Mouse (Mus musculus): ENCODE results near the gene Rgp1.

The Rgp1 gene

GRCm38 (mm10) chr4:43561997-43562768 is 16.3 kb upstream of the Rgp1 start, which contains the start of the genes Creb3 and Tln1:
Gene Creb3 (plus strand): TSS chr4:43562332.
Gene Tln1 (minus strand): TSS chr4:43562691.
- DNase-seq (ENCODE audit: low read depth in 1 of 2, low spot score in 2 of 2): peak; percentile 95

- no peak for DNase-seq (ENCODE audit: low read depth in 1 of 2, low spot score in 2 of 2)
These were observed 15.5 kb upstream of the Rgp1 start for GRCm38 (mm10) chr4:43562769-43563600.

DNA sequence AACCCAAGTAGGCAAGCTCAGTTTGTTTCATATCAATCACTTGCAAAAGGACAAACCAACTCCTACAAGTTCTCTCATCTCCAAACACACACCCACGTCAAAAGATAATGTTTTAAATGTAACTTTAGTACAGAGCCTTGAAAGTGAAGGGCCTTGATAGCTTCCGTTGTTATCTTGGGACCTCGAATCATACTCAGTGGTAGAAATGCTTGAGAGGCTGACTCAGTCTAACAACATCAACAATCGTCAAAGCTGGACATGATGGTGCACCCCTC is 15.0 kb upstream of the Rgp1 start:
- DNase-seq (ENCODE audit: low read depth in 1 of 2, low spot score in 2 of 2): no peak

GRCm38 (mm10) chr4:43564231-43564630 is 14.3 kb upstream of the Rgp1 start:
- no peak for DNase-seq (ENCODE audit: low read depth in 1 of 2, low spot score in 2 of 2)

- no peak for DNase-seq (ENCODE audit: low read depth in 1 of 2, low spot score in 2 of 2)
These were observed 11.4 kb upstream of the Rgp1 start for GRCm38 (mm10) chr4:43567140-43567539.

GRCm38 (mm10) chr4:43571395-43572045 is 7.0 kb upstream of the Rgp1 start:
- no peak for DNase-seq (ENCODE audit: low read depth in 1 of 2, low spot score in 2 of 2)

- no peak for DNase-seq (ENCODE audit: low read depth in 1 of 2, low spot score in 2 of 2)
These were observed 5.0 kb upstream of the Rgp1 start for GRCm38 (mm10) chr4:43573561-43573960.

DNA sequence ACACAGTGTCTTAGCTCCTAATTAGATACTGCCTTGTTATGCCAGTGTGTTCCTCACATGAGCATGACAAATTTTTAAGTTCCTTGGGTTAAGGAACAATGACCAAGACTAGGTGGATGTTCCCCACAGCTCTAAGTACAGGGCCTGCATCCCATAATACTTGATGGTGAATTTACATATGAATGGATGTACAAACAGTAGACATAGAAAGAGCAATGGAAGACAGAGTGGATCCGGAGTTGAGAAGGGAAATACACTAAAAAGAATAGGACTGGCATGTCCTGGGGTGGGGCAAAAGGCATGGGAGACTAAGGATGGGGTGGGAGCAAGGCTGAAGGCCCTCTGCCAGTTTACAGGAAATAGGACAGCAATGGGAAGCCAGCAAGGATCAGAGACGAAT is 3.2 kb upstream of the Rgp1 start:
- no peak for DNase-seq (ENCODE audit: low read depth in 1 of 2, low spot score in 2 of 2)

DNA sequence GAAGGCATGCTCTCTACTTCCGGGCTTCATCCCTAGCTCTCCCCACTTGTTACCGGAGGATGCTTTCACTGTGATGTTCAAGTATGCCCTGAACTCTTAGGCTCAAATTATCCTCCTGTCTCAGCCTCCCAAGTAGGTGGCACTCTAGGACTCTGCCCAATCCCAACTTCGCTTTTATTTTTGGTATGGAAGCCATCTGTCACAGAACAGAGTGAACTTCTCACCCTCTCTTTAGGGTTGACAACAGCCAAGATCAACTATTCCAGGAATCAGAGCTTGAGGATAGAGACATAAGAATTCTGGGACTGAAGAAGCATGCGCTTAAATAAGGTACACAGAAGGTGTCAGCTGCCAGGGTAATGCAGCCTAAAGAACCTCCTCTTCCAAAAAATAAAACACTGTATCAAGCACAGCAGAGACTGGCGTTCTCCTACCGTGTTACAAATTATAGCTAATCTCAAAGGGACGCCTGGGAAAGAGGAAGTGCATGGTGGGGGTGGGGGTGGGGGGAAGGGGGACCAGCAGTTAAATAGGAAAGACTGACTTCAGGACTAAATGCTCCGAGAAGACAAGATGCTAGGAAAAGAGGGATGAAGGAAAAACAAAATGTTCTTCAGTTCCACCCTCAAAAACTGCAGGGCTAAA is 1.2 kb upstream of the Rgp1 start:
- no peak for DNase-seq (ENCODE audit: low read depth in 1 of 2, low spot score in 2 of 2)

- DNase-seq (ENCODE audit: low read depth in 1 of 2, low spot score in 2 of 2): no peak
These were observed 741 bp downstream of the Rgp1 start for GRCm38 (mm10) chr4:43579256-43579655.

DNA sequence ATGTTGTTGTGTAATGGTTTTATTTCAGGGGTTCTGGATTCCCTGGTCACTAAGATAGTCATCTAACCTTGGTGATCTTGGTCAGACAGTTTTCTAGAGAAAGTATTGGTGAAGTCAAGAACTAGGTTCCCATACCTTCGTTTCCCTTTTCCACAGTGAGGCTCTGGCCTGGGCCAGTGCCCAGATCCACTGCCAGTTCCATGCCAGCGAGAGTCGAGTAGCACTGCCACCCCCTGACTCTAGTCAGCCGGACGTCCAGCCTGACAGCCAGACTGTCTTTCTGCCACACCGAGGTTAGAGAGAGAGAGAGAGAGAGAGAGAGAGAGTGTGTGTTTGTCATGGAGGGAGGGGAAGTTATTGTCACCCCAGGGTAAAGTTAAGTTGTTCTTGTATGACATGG is 1.2 kb downstream of the Rgp1 start:
- no peak for DNase-seq (ENCODE audit: low read depth in 1 of 2, low spot score in 2 of 2)

- no peak for DNase-seq (ENCODE audit: low read depth in 1 of 2, low spot score in 2 of 2)
These were observed 2.2 kb downstream of the Rgp1 start for GRCm38 (mm10) chr4:43580721-43581120.

DNA sequence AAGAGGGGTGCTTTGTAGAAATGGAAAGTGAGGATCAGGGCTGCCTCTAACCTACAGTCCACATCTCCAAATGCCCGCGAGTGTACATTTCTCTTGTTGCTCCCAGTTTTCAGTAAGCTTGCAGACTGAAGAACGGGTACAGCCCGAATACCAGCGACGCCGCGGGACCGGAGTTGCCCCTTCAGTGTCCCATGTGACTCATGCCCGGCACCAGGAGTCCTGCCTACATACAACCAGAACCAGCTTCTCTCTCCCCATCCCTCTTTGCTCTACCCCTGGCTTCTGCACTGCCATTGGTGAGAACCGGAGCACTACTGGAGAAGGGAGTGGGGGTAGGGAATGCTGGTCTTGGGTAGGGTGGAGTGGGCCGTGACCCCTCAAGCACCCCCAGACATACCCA is 2.9 kb downstream of the Rgp1 start:
- DNase-seq (ENCODE audit: low read depth in 1 of 2, low spot score in 2 of 2): no peak

DNA sequence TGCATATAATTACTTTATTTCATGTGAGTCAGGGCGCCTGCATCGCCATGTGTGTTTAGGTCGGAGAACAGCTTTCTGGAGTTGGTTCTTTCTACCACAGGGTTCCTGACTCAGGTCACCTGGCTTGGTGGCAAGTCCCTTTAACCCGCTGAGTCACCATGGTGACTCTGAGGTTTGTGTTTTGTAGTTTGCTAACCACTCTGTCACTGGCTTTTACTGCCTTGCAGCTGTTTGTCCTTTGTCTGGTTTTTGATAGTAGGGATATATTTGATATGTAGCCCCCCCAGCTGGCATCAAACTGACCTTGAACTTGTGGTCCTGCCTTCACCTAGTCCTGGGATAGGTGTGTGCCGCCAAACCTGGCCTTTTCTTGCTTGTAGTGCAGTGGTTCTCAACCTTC is 3.7 kb downstream of the Rgp1 start:
- no peak for DNase-seq (ENCODE audit: low read depth in 1 of 2, low spot score in 2 of 2)

DNA sequence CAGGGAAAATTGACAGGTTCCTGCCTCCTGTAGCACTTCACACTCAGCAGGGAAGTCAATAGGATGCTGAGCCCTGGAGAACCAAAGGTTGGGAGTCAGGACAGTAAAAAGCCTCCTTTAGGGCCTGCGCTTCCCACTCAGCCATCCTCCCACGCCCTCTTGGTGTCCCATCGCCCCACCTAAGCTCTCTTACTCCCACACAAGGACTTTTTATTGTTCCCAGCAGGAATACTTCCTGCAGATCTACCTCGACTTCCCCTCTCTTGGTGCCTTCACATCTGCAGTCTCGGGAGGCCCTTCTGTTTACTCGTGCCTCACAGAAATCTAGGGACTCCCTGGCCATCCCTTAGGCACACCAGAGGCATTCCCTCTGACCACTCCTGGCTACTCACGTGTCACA is 4.9 kb downstream of the Rgp1 start:
- no peak for DNase-seq (ENCODE audit: low read depth in 1 of 2, low spot score in 2 of 2)

- DNase-seq (ENCODE audit: low read depth in 1 of 2, low spot score in 2 of 2): no peak
These were observed 6.2 kb downstream of the Rgp1 start, which contains the start of gene Msmp for GRCm38 (mm10) chr4:43584444-43585416. Gene Msmp (minus strand): TSS chr4:43584494.

- no peak for DNase-seq (ENCODE audit: low read depth in 1 of 2, low spot score in 2 of 2)
These were observed 7.2 kb downstream of the Rgp1 start for GRCm38 (mm10) chr4:43585682-43586081.

DNA sequence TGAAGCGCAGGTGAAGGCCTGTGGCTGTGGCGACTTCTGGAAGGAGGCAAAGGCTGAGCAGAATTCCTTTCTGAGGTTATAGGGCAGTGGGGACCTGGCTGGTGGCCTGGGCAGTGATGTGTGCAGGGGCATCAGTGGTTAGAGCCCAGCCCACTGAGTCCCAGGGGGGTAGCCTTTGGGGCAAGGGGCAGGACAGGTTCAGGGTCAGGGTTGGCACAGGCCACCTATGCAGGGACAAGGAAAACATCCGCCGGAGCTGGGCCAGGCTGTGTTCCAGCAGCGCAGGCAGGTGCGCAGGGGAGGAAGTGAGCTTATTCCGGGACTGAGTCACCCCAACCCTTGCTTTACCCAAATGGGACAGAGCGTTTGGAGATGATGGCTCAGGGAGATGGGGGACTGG is 7.9 kb downstream of the Rgp1 start:
- no peak for DNase-seq (ENCODE audit: low read depth in 1 of 2, low spot score in 2 of 2)

GRCm38 (mm10) chr4:43587681-43588080 is 9.2 kb downstream of the Rgp1 start:
- no peak for DNase-seq (ENCODE audit: low read depth in 1 of 2, low spot score in 2 of 2)

GRCm38 (mm10) chr4:43591543-43591942 is 13.0 kb downstream of the Rgp1 start:
- no peak for DNase-seq (ENCODE audit: low read depth in 1 of 2, low spot score in 2 of 2)

Data from monocyte, adult 2 months (primary cell).